In the genomic region with DNA sequence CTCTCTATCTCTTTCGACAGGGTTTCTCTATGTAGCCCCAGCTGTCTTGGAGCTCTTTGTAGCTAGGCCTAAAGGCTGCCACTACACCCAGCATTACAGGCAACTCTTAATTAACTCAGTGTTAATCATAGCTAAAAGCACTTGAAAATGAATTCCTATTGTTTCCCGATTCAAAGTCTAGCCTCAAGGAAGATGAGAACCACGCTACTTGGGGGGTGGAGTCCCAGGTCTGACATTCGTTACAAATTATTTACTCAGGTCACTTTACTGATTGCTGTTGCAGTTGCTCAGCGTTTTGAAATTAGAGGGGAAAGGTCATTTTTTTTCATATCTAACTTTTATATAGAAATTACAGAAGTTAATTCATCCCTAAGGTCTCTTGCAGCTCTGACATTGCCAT, we compare ENCODE assay signal across 10 mouse cellular contexts. TPM values are rescaled to one million over a fixed set of nuclear protein-coding genes. Genes with fewer than 3 reads are reported as not detected.
DNase-seq lines count a peak whose midpoint lies in the region; ATAC-seq lines count a peak whose summit lies in the region.
"Had no signal": no experiment of that assay in that cellular context is flagged by ENCODE, and none has a peak within 500 bp of the region (broad histone marks: within the 10 kb centered on the region; RNA-seq: fewer than 3 reads in every experiment).

No protein-coding gene starts in this region.

- no peaks in the 10 kb centered on the region for H3K9me3 ChIP-seq in heart, embryonic 14.5 days (ENCODE audit: control insufficient read depth, low read length)
- H3K9me3 ChIP-seq in midbrain, embryonic 13.5 days, result no peaks in the 10 kb centered on the region

- peak overlapping the region in 1 of 2 experiments; percentile 100; a peak in 3 of 4 replicates for H3K4me3 ChIP-seq in heart, embryonic 14.5 days (ENCODE audit: control insufficient read depth in 1 of 2, insufficient read depth in 1 of 2, low read depth in 1 of 2, low read length in 2 of 2)
- H3K4me3 ChIP-seq in brown adipose tissue, adult 24 weeks (ENCODE audit: insufficient read depth, low read depth, low read length), result peak overlapping the region; percentile 30; the same call in 1 of the 2 replicates
- peak overlapping the region; percentile 82 for H3K4me3 ChIP-seq in midbrain, embryonic 13.5 days (replicated peaks)

- peaks cover 0 to 8% of the 10 kb centered on the region in 2 experiments; a peak in 2 of 4 replicates for H3K4me1 ChIP-seq in heart, embryonic 14.5 days (ENCODE audit: control insufficient read depth in 2 of 2, insufficient read depth in 2 of 2, low read length in 2 of 2)
- H3K4me1 ChIP-seq in brown adipose tissue, adult 24 weeks (ENCODE audit: control insufficient read depth, insufficient read depth, insufficient read length, low read length), result peaks cover 3% of the 10 kb centered on the region; the same call in 1 of the 2 replicates
- peaks cover 43% of the 10 kb centered on the region for H3K4me1 ChIP-seq in midbrain, embryonic 13.5 days (replicated peaks)

- intact Hi-C loops in heart, postnatal 14 days (cut with DNase I), result loop anchor here (5.0 kb wide), 1 partner anchor 163 kb away; a partner anchor contains a TSS

- peak overlapping the region; percentile 97 for H3K9ac ChIP-seq in heart, embryonic 14.5 days (ENCODE audit: low read length)
- H3K9ac ChIP-seq in midbrain, embryonic 13.5 days (replicated peaks), result peak overlapping the region; percentile 86; the same call in 1 of the 2 replicates

- ATAC-seq in heart, embryonic 14.5 days (ENCODE audit: insufficient number of reproducible peaks, insufficient read depth, low FRiP score, low read depth), result no peak
- no peak for ATAC-seq in midbrain, embryonic 13.5 days
- no peak for ATAC-seq in CD4-positive, CD25-positive, alpha-beta regulatory T cell, adult 4 months

- H3K4me2 ChIP-seq in heart, embryonic 14.5 days (ENCODE audit: low read length), result peak overlapping the region; percentile 73
- H3K4me2 ChIP-seq in midbrain, embryonic 13.5 days (replicated peaks), result peak overlapping the region; percentile 71

- no peaks in the 10 kb centered on the region for H3K27me3 ChIP-seq in heart, embryonic 14.5 days (ENCODE audit: control insufficient read depth, insufficient read depth, low read length)
- H3K27me3 ChIP-seq in midbrain, embryonic 13.5 days, result no peaks in the 10 kb centered on the region
- H3K27me3 ChIP-seq: Patski had no signal

- no peak overlapping the region for H3K27ac ChIP-seq in heart, embryonic 14.5 days (replicated peaks in 1 of 2; ENCODE audit: control insufficient read depth in 1 of 2, insufficient read depth in 1 of 2, low read depth in 2 of 2, low read length in 2 of 2)
- no peak overlapping the region for H3K27ac ChIP-seq in brown adipose tissue, adult 24 weeks (replicated peaks; ENCODE audit: low read depth, low read length)
- no peak overlapping the region for H3K27ac ChIP-seq in midbrain, embryonic 13.5 days

- WGBS in heart, embryonic 14.5 days, result 30% methylated on average over 5 of the region's 5 CpGs
- 41% methylated on average over 5 of the region's 5 CpGs for WGBS in midbrain, embryonic 13.5 days

- DNase-seq in heart, postnatal 14 days, result no peak
- DNase-seq in induced T-regulatory cell, adult 2 months (ENCODE audit: low read depth), result peak; percentile 9
- DNase-seq in embryo, embryonic 10 days (ENCODE audit: low spot score), result no peak
- no peak for DNase-seq in gastrocnemius, postnatal 4 days (ENCODE audit: low spot score in 2 of 2)
- DNase-seq: right cerebral cortex, postnatal 25 days had no signal

- peaks cover 39% of the 10 kb centered on the region for H3K36me3 ChIP-seq in heart, embryonic 14.5 days (ENCODE audit: control insufficient read depth, insufficient read depth, low read length)
- H3K36me3 ChIP-seq in midbrain, embryonic 13.5 days, result peaks cover 13% of the 10 kb centered on the region

RNA-seq across cellular contexts. Expression of a gene that starts 0.9 kb away (rescaled TPM):
- 102 and 114 TPM in 2 replicates for polyA plus RNA-seq in heart, embryonic 14.5 days (2014; fragmentation: Nextera tagmentation; extraction: Ambion mirVana)
- 10 to 100 TPM; 29.5 to 33.9 TPM for total RNA-seq in heart, postnatal 14 days (2021)
- polyA plus RNA-seq in brown adipose tissue, adult 24 weeks (2012; ENCODE audit: insufficient read depth, insufficient read length, missing spikeins), result 106 and 142 TPM in 2 replicates
- polyA plus RNA-seq in midbrain, embryonic 13.5 days (2015; fragmentation: Nextera tagmentation; extraction: Ambion mirVana), result 80.7 and 85.2 TPM in 2 replicates
- 10 to 100 TPM; 28.7 to 32.9 TPM for total RNA-seq in gastrocnemius, postnatal 4 days (2021)
- polyA plus RNA-seq in CD4-positive, CD25-positive, alpha-beta regulatory T cell, adult 4 months (2017; shearing (Covaris generic)), result 10 to 100 TPM; 37.7 to 41.5 TPM

RNA-seq across cellular contexts. Expression of a gene that starts 1.1 kb away (rescaled TPM):
- polyA plus RNA-seq in heart, embryonic 14.5 days (2014; fragmentation: Nextera tagmentation; extraction: Ambion mirVana), result 11.7 and 13.0 TPM in 2 replicates
- total RNA-seq in heart, postnatal 14 days (2021), result 1 to 10 TPM; 3.8 TPM
- 0.83 and 2.5 TPM in 2 replicates for polyA plus RNA-seq in brown adipose tissue, adult 24 weeks (2012; ENCODE audit: insufficient read depth, insufficient read length, missing spikeins)
- polyA plus RNA-seq in midbrain, embryonic 13.5 days (2015; fragmentation: Nextera tagmentation; extraction: Ambion mirVana), result 15.0 and 19.4 TPM in 2 replicates
- 1 to 10 TPM; 5.9 to 7.6 TPM for total RNA-seq in gastrocnemius, postnatal 4 days (2021)
- polyA plus RNA-seq in CD4-positive, CD25-positive, alpha-beta regulatory T cell, adult 4 months (2017; shearing (Covaris generic)), result 10 to 100 TPM in 1 of 2 experiments, 1 to 10 TPM in 1; 7.8 to 13.4 TPM

RNA-seq across cellular contexts. Expression of a gene that starts 24.4 kb away (rescaled TPM):
- 0.38 TPM in 1 of 2 replicates, not detected in the other for polyA plus RNA-seq in heart, embryonic 14.5 days (2014; fragmentation: Nextera tagmentation; extraction: Ambion mirVana)
- total RNA-seq in heart, postnatal 14 days (2021), result 1 to 10 TPM; 1.3 to 2.4 TPM
- not detected in 2 replicates for polyA plus RNA-seq in brown adipose tissue, adult 24 weeks (2012; ENCODE audit: insufficient read depth, insufficient read length, missing spikeins)
- 0.32 TPM in 1 of 2 replicates, not detected in the other for polyA plus RNA-seq in midbrain, embryonic 13.5 days (2015; fragmentation: Nextera tagmentation; extraction: Ambion mirVana)
- total RNA-seq in gastrocnemius, postnatal 4 days (2021), result not detected
- polyA plus RNA-seq in CD4-positive, CD25-positive, alpha-beta regulatory T cell, adult 4 months (2017; shearing (Covaris generic)), result not detected
- polyA plus RNA-seq: Patski had no signal
